Mouse (Mus musculus): ENCODE results near the gene Ptges2. TPM values are rescaled to one million over a fixed set of nuclear protein-coding genes. Genes with fewer than 3 reads are reported as not detected.

Ptges2 gene
- polyA plus RNA-seq, 1 experiment from 2014 or later, result 31.6 TPM

DNA sequence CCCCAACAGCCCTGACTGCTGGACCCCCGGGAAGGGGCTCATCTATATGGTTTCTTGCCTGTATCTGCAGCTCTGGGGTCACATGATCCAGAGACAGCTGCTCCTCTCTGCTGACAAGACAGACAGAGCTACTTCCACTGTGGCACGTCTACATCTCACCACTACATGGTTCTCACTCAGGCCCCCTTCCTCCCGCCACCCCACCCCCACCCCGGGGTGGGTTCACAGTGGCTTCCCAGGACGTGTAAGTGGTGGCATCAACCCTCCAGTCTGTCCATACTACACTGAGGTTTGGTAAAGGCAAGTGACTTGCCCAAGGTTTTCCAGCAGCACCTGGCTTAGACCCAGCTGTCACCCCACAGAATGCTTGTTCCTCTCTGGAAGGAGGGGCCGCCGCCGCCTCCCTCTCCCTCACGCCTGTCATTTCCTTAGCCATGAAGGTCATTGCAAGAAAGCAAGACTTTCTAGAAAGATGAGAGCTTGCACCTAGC lies 44.2 kb upstream of the Ptges2 start:
- DNase-seq (ENCODE audit: low spot score), result no peak
- peak overlapping the region; percentile 64; the same call in 1 of the 2 replicates for H3K4me3 ChIP-seq (ENCODE audit: low read depth, low read length)
- TF ChIP-seq EP300 (optimal IDR thresholded peaks at IDR 0.05), result no peak
- TF ChIP-seq CTCF (IDR thresholded peaks at IDR 0.05; ENCODE audit: low read depth), result no peak
- 0 out of 2 replicates have a peak, but pooled peaks cover 3% of the 10 kb centered on the region for H3K4me1 ChIP-seq (replicated peaks; ENCODE audit: control insufficient read depth, insufficient read depth)
- 53% methylated on average over 9 of the region's 9 CpGs for WGBS
- no peak overlapping the region for H3K9ac ChIP-seq (ENCODE audit: low read length)
- no peaks in the 10 kb centered on the region for H3K9me3 ChIP-seq (ENCODE audit: control insufficient read depth, low read length)
- no peaks in the 10 kb centered on the region; the same call in 1 of the 2 replicates for H3K36me3 ChIP-seq (ENCODE audit: control insufficient read depth, insufficient read depth, low read length)
- H3K4me2 ChIP-seq (replicated peaks; ENCODE audit: low read depth), result peak overlapping the region; percentile 96
- no peak overlapping the region for H3K27ac ChIP-seq (replicated peaks)
- H3K27me3 ChIP-seq (ENCODE audit: control insufficient read depth, insufficient read depth, low read length), result no peaks in the 10 kb centered on the region
- no peak for ATAC-seq (ENCODE audit: low FRiP score, low TSS enrichment)

DNA sequence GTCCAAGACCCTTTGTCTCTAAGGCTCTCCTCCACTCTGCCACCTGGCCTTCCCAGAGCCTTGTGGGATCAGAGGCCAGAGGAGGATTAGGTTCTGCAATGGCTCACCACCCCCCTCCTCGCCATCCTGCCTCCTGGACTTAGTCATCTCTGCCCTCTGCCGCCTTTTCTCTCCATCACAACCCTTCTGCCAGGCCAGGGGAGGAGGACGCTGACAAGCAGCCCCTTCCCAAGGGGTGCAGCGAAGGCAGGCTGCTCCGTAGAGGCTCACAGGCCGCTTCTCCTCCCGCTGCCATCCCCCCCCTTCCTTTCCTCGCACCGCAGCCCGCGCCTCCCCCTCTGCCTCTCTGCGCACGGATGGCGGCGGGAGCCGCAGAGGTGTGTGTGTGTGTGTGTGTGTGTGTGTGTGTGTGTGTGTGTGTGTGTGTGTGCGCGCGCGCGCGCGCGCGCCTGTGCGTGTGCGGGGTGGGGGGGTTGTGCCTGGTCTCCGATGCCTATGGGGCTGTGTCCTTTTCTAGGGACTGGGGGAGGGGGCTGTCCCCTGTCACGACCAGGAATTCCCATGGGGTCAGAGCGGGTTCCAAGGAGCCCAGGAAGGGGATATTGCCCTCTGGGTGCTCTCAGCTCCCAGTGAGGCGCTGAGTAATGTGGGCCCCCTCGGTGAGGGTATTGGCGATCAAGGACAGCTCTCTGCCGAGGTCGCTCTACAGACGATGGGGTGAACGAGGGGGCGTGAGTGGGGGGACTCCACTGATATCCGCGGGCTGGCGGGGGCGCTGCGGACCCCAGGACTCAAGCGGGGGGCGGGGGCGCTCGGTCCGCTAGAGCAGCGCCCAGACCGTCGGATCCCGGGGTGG lies 43.3 kb upstream of the Ptges2 start, which contains the start of gene Ciz1:
Gene Ciz1 (plus strand): TSS at position 177 of the 856 bp plus-strand sequence.
- Histone ChIP-seq H3K27ac (replicated peaks) (peak within 1 kb of the TSS; percentile 45), H3K27me3 (ENCODE audit: control insufficient read depth, insufficient read depth, low read length) (no peaks in the 10 kb centered on the region), H3K4me2 (replicated peaks; ENCODE audit: low read depth) (peak within 1 kb of the TSS; percentile 96), H3K36me3 (ENCODE audit: control insufficient read depth, insufficient read depth, low read length) (no peaks in the 10 kb centered on the region; the same call in 1 of the 2 replicates), H3K9me3 (ENCODE audit: control insufficient read depth, low read length) (no peaks in the 10 kb centered on the region), H3K9ac (ENCODE audit: low read length) (peak within 1 kb of the TSS; percentile 68), H3K4me3 (ENCODE audit: low read depth, low read length) (peak within 1 kb of the TSS; percentile 64), H3K4me1 (replicated peaks; ENCODE audit: control insufficient read depth, insufficient read depth) (0 out of 2 replicates have a peak, but pooled peaks cover 3% of the 10 kb centered on the region)
- no peak for TF ChIP-seq EP300 (optimal IDR thresholded peaks at IDR 0.05)
- TF ChIP-seq CTCF (IDR thresholded peaks at IDR 0.05; ENCODE audit: low read depth), result no peak
- DNase-seq (ENCODE audit: low spot score) (peak; percentile 29), ATAC-seq (ENCODE audit: low FRiP score, low TSS enrichment) (peak; percentile 16; the same call in 1 of the 2 replicates)
- under 1% methylated on average over 34 of the region's 52 CpGs for WGBS

DNA sequence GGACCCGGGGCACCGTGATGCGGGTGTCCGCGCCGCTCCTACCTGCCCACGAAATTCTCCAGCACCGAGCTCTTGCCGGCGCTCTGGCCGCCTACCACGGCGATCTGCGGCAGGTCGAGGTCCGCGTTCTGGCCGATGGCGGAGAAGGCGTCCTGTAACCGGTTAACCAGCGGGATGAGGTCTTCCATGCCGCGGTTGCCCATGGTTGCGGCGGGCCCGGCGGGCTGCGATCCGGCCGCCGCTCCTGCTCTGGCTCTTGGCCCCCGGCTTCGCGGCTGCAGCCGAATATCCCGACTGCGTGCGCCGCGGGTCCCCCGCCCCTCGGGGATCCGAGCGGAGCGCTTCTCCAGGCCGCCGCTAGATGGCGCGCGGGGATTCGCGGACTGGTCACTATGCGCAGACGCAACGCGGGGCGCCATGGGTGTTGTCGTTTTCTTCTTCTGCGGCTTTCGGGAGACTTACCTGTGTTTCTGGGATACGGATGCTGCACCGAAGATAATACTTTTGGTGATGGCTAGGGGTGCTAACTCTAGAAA lies 42.6 kb upstream of the Ptges2 start, which contains the start of gene Dnm1:
Gene Dnm1 (minus strand): TSS at position 332 of the 536 bp plus-strand sequence.
- ATAC-seq (ENCODE audit: low FRiP score, low TSS enrichment) (peak; percentile 78), DNase-seq (ENCODE audit: low spot score) (peak; percentile 92)
- H3K27ac ChIP-seq (replicated peaks), result peak within 1 kb of the TSS; percentile 45
- peak within 1 kb of the TSS; percentile 96 for H3K4me2 ChIP-seq (replicated peaks; ENCODE audit: low read depth)
- H3K27me3 ChIP-seq (ENCODE audit: control insufficient read depth, insufficient read depth, low read length), result no peaks in the 10 kb centered on the region
- H3K36me3 ChIP-seq (ENCODE audit: control insufficient read depth, insufficient read depth, low read length), result no peaks in the 10 kb centered on the region; the same call in 1 of the 2 replicates
- H3K9ac ChIP-seq (ENCODE audit: low read length), result peak within 1 kb of the TSS; percentile 68
- under 1% methylated on average over 60 of the region's 63 CpGs for WGBS
- H3K4me1 ChIP-seq (replicated peaks; ENCODE audit: control insufficient read depth, insufficient read depth), result 0 out of 2 replicates have a peak, but pooled peaks cover 3% of the 10 kb centered on the region
- TF ChIP-seq EP300 (optimal IDR thresholded peaks at IDR 0.05), result no peak
- TF ChIP-seq CTCF (IDR thresholded peaks at IDR 0.05; ENCODE audit: low read depth), result peak; percentile 92
- peak within 1 kb of the TSS; percentile 64 for H3K4me3 ChIP-seq (ENCODE audit: low read depth, low read length)
- H3K9me3 ChIP-seq (ENCODE audit: control insufficient read depth, low read length), result no peaks in the 10 kb centered on the region

DNA sequence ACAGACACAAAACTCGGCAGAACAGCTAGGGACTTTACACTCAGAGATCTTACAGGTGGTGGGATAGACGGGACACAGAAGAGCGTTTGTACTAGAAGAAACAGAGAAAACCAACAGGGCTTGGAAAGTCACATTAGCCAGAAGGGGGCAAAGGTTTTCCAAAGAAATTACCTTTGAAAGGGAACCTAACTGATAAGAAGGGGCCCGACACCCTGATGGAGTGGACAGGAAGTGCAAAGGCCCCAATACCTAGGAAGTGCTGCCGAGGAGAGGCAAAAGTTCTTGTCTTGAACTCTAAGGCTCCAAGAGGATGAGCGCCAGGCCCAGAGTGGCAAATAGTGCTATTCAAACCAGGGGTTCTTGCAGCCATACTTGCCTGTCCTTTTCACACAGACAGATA lies 41.9 kb upstream of the Ptges2 start:
- Histone ChIP-seq H3K9ac (ENCODE audit: low read length) (no peak overlapping the region), H3K4me3 (ENCODE audit: low read depth, low read length) (no peak overlapping the region), H3K27me3 (ENCODE audit: control insufficient read depth, insufficient read depth, low read length) (no peaks in the 10 kb centered on the region), H3K36me3 (ENCODE audit: control insufficient read depth, insufficient read depth, low read length) (no peaks in the 10 kb centered on the region; the same call in 1 of the 2 replicates), H3K9me3 (ENCODE audit: control insufficient read depth, low read length) (no peaks in the 10 kb centered on the region), H3K4me1 (replicated peaks; ENCODE audit: control insufficient read depth, insufficient read depth) (0 out of 2 replicates have a peak, but pooled peaks cover 3% of the 10 kb centered on the region), H3K4me2 (replicated peaks; ENCODE audit: low read depth) (peak overlapping the region; percentile 96), H3K27ac (replicated peaks) (peak overlapping the region; percentile 30; the same call in 1 of the 2 replicates)
- ATAC-seq (ENCODE audit: low FRiP score, low TSS enrichment) (no peak), DNase-seq (ENCODE audit: low spot score) (no peak)
- WGBS, result 41% methylated on average over 6 of the region's 6 CpGs
- TF ChIP-seq EP300 (optimal IDR thresholded peaks at IDR 0.05) (no peak), CTCF (IDR thresholded peaks at IDR 0.05; ENCODE audit: low read depth) (no peak)

DNA sequence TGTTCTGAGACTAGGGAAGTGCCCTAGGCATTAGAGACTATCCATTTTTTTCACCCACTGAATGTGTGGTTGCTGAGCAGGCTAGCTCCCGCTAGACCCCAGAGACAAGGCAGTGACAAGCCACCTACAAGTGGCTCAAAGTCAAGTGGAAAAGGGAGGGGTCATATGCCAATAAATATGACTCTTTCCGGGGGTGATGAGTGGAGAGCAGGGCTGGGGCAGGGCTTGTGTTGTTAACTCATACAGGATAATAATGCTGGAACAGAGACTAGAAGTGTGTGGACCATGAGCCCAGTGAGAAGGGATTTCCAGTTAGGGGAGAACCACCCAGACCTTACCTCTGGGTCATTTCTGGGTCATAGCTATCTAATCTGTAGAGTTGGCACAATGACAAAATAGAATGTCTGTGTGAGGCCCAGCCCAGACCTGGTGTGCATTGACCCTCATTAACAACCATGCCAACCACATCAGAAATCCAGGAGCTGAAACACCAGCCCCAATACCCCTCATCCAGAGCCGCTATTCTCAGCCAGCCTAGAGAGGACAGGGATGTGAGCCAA lies 41.3 kb upstream of the Ptges2 start:
- no peak for DNase-seq (ENCODE audit: low spot score)
- no peaks in the 10 kb centered on the region; the same call in 1 of the 2 replicates for H3K36me3 ChIP-seq (ENCODE audit: control insufficient read depth, insufficient read depth, low read length)
- H3K4me3 ChIP-seq (ENCODE audit: low read depth, low read length), result no peak overlapping the region
- H3K4me1 ChIP-seq (replicated peaks; ENCODE audit: control insufficient read depth, insufficient read depth), result 0 out of 2 replicates have a peak, but pooled peaks cover 3% of the 10 kb centered on the region
- WGBS, result 72% methylated on average over 3 of the region's 3 CpGs
- no peak overlapping the region for H3K9ac ChIP-seq (ENCODE audit: low read length)
- no peak overlapping the region for H3K4me2 ChIP-seq (replicated peaks; ENCODE audit: low read depth)
- H3K27ac ChIP-seq (replicated peaks), result no peak overlapping the region
- no peaks in the 10 kb centered on the region for H3K9me3 ChIP-seq (ENCODE audit: control insufficient read depth, low read length)
- TF ChIP-seq EP300 (optimal IDR thresholded peaks at IDR 0.05), result no peak
- TF ChIP-seq CTCF (IDR thresholded peaks at IDR 0.05; ENCODE audit: low read depth), result no peak
- no peaks in the 10 kb centered on the region for H3K27me3 ChIP-seq (ENCODE audit: control insufficient read depth, insufficient read depth, low read length)
- ATAC-seq (ENCODE audit: low FRiP score, low TSS enrichment), result no peak; the same call in 1 of the 2 replicates
